Mouse (Mus musculus): ENCODE results near the gene Zfp467. TPM values are rescaled to one million over a fixed set of nuclear protein-coding genes. Genes with fewer than 3 reads are reported as not detected.

Gene Zfp467
- polyA plus RNA-seq, 1 experiment from 2014 or later, result 10.1 TPM

DNA sequence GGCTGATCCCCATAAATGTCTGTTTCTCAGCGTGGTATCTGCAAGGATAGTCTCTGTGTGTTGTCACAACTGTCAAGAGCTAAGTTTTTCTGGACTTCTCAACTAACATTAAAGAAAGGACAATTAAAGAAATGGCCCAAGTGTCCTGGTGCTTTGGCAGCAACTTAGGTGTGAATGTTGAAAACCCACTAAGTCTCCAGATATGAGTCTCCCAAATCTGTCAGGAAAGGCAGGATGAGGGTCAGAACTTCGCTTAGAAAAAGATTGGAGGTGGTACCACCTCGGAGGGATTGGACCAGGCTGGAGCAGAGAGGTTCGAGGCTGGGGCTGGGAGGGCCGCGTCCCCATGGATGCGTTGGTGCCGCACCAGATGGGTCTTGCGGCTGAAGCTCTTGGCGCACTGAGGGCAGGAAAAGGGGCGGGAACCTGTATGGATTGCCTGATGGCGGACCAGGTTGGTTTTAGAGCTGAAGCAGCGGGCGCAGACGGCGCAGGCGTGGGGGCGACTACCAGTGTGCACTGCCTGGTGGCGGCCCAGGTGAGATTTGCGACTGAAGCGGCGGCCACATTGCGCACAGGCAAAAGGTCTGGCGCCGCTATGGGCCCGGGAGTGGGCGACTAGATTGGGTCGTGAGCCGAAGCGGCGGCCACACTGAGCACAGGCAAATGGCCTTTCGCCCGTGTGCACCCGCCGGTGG, 7.8 kb downstream of the Zfp467 start:
- H3K27ac ChIP-seq (replicated peaks), result no peak overlapping the region; the same call in 1 of the 2 replicates
- DNase-seq (ENCODE audit: low spot score), result no peak
- WGBS, result 19% methylated on average over 35 of the region's 35 CpGs
- H3K4me3 ChIP-seq, result peak overlapping the region; percentile 50
- H3K4me1 ChIP-seq, result peaks cover 50% of the 10 kb centered on the region
- H3K36me3 ChIP-seq, result peaks cover 34% of the 10 kb centered on the region
- H3K27me3 ChIP-seq (ENCODE audit: low read depth, poor library complexity, severe bottlenecking), result peaks cover 67% of the 10 kb centered on the region
- H3K9me3 ChIP-seq (replicated peaks), result peaks cover 9% of the 10 kb centered on the region; the same call in 1 of the 2 replicates

DNA sequence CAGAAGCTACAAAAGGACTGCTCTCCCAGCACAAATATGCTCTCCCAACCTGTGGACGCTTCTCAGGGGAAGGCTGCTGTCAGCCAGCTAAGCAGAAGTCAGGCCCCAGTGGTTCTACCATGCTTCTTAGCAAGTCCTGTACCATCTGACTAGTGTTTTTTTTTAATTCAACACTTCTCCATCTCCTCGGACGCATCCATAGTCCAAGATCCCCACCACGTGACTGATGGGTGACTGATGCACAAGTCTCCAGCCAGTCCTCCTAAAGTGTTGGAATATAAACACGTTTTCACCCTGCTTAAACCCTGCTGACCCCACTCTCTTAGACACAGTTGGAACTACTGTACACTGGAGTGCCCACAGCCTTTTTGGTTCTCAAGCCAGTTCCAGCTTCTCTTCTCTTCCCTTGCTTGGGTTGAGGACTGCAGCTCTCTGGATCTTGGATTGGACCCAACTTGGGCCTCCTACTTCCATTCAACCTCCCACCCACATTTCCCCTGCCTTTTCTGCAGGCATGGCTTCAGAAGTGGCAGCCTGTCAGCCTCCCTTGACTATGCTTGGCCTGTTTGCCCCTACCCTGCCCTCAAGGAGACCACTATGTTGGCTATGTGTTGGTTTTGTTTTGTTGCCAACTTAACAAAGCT, 9.8 kb downstream of the Zfp467 start:
- no peak overlapping the region for H3K4me3 ChIP-seq
- DNase-seq (ENCODE audit: low spot score), result no peak
- H3K4me1 ChIP-seq, result peaks cover 48% of the 10 kb centered on the region
- H3K27me3 ChIP-seq (ENCODE audit: low read depth, poor library complexity, severe bottlenecking), result peaks cover 61% of the 10 kb centered on the region
- peaks cover 17% of the 10 kb centered on the region for H3K36me3 ChIP-seq
- H3K27ac ChIP-seq (replicated peaks), result no peak overlapping the region
- WGBS, result 83% methylated on average over 5 of the region's 5 CpGs
- no peaks in the 10 kb centered on the region for H3K9me3 ChIP-seq (replicated peaks)

DNA sequence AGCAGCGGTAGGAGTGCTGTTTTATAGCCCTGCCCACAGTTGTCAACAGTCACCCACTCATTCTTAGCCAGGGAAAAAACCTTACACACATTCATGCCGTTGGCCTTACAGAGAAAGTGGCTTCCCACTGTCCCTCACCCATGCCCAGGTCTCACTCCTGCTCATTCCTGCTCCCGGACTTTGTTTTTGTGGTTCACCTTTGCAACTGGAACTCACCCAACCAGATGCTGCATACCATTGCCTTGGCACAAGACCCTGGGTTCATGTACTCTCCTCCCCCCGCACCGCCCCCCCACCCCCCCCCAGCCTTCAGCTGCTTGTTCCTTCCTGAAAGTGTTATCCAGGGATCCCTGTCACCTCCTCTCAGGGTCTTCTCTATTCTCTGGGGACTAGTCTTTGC, 10.5 kb downstream of the Zfp467 start:
- Histone ChIP-seq H3K36me3 (peaks cover 17% of the 10 kb centered on the region), H3K4me1 (peaks cover 41% of the 10 kb centered on the region), H3K9me3 (replicated peaks) (no peaks in the 10 kb centered on the region), H3K27me3 (ENCODE audit: low read depth, poor library complexity, severe bottlenecking) (peaks cover 54% of the 10 kb centered on the region), H3K4me3 (no peak overlapping the region), H3K27ac (replicated peaks) (no peak overlapping the region)
- WGBS, result 71% methylated on average over 5 of the region's 5 CpGs
- no peak for DNase-seq (ENCODE audit: low spot score)

DNA sequence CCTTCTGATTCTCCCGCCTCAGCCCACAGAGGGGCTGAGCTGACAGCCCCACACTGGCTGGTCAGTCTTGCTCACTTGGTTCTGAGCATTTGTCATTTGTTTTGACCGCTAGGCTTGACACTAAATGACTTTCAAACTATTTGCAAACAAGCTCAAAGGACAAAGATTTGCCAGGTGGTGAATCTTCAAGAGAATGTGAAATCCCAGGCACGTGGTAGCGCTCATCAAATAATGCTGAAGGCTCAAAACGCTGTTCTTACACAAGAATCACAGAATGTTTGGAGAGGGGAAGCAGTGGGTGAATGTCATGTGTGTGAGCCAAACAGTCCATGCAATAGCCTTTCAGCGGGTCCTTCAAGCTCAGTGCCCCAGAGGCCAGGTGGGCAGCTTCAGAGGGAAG, 11.0 kb downstream of the Zfp467 start:
- WGBS, result 61% methylated on average over 6 of the region's 6 CpGs
- Histone ChIP-seq H3K9me3 (replicated peaks) (no peaks in the 10 kb centered on the region), H3K27me3 (ENCODE audit: low read depth, poor library complexity, severe bottlenecking) (peaks cover 49% of the 10 kb centered on the region), H3K36me3 (peaks cover 17% of the 10 kb centered on the region), H3K27ac (replicated peaks) (no peak overlapping the region), H3K4me1 (peaks cover 36% of the 10 kb centered on the region), H3K4me3 (no peak overlapping the region)
- no peak for DNase-seq (ENCODE audit: low spot score)

DNA sequence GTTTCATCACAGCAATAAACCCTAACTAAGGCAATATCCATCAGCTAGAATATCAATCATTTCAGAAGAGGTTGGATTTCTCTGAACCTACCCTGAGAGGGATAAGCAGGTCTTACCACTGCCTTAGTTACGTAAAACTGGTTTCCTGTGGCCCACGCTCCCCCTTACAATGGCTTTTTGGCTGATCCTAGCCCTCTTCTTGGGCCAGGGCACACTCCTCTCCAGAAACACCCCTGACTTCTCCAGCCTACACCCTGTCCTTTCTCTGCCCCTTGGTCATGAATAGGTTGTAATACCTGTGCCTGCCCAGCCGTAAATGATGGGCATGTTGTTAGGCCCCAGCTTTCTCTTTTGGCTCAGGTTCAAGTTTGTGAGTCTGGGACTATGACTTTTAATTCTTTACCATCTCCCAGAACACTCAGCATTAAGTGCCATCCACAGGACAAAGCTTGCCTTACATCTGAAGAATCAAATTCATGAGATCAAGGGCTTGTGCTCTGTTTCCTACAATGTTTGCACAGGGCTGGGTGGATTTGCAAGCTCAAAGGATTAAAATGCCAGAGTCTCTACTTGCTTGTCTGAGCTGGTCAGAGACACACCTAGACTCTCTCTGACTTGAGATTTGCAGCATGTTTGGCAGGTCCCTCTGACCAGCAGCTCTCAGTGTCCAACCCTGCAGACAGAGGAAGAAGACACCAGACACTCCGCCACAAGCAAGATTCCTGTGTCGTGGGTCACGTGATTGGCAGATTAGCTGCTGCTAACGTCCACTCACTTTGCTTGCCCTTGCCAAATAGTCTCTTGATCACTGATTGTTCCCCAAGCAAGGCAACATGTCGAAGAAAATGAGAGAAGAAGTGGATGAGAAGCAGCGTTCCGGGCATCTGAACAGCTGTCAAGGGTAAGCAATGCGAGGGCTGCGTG, 12.5 kb downstream of the Zfp467 start:
- H3K36me3 ChIP-seq, result peaks cover 12% of the 10 kb centered on the region
- no peak overlapping the region for H3K27ac ChIP-seq (replicated peaks)
- H3K4me3 ChIP-seq, result no peak overlapping the region
- H3K4me1 ChIP-seq, result peaks cover 21% of the 10 kb centered on the region
- WGBS, result 64% methylated on average over 12 of the region's 12 CpGs
- peaks cover 34% of the 10 kb centered on the region for H3K27me3 ChIP-seq (ENCODE audit: low read depth, poor library complexity, severe bottlenecking)
- DNase-seq (ENCODE audit: low spot score), result no peak
- H3K9me3 ChIP-seq (replicated peaks), result no peaks in the 10 kb centered on the region

DNA sequence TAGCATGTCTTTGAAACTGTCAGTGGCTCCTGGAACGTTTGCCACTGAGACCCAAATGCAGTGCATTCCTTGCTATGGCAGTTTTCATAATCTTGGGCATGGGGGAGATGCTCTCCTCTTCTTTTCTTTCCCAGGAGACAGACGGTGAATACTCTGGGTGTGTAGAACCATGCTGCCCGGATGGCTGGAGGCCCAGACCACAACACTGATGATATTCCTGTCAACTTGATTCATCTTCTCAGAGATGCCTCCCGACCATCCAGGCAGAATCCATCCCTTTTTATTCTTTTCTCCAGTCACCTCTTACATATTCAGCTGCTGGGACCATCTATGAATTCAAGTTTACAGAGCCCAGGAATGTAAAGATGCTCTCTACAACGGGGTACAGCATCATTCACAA, 14.9 kb downstream of the Zfp467 start:
- 80% methylated on average over 5 of the region's 5 CpGs for WGBS
- no peak for DNase-seq (ENCODE audit: low spot score)
- no peak overlapping the region for H3K4me3 ChIP-seq
- no peaks in the 10 kb centered on the region for H3K36me3 ChIP-seq
- H3K27me3 ChIP-seq (ENCODE audit: low read depth, poor library complexity, severe bottlenecking), result peaks cover 10% of the 10 kb centered on the region
- H3K27ac ChIP-seq (replicated peaks), result no peak overlapping the region
- no peaks in the 10 kb centered on the region for H3K9me3 ChIP-seq (replicated peaks)
- peaks cover 18% of the 10 kb centered on the region for H3K4me1 ChIP-seq

DNA sequence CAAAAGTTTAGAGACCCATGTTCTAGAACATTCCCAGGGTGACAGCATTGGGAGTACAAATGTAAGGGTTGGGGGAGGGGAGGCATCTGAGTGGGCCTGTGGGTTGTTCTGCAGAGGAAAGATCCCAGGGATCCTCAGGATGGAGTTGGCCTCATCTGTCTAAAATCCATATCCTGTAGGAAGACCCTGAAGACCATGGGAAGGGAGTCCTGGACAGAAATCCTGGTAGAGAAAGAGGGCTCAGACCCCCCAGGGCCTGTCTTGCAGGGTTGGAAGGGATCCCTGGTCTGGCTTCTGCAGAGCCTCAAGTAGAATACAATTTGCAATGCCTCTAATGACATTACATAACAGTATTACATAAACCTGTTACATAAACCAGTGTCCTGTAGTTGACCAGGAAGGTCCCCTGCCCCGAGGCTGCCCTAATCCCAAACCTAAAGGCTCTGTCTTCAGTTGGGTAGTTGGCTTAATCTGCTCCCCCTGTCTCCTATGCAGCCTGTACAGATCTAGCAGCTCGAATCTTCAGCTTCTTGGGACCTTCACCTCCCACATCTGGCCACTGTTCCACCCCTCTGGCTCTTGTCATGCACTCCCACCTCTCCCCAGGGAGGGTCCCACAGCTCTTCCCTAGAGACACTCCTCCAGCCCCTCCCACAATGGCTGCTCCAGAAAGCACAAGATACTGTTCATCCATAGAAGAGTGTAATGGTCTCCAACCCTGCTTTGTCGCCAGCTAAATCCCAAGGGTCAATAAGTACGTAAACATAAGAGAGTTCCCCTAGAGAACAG, 16.7 kb downstream of the Zfp467 start:
- Histone ChIP-seq H3K9me3 (replicated peaks) (no peaks in the 10 kb centered on the region), H3K4me1 (peaks cover 13% of the 10 kb centered on the region), H3K36me3 (no peaks in the 10 kb centered on the region), H3K27me3 (ENCODE audit: low read depth, poor library complexity, severe bottlenecking) (no peaks in the 10 kb centered on the region), H3K4me3 (no peak overlapping the region), H3K27ac (replicated peaks) (no peak overlapping the region)
- WGBS, result 69% methylated on average over 4 of the region's 4 CpGs
- DNase-seq (ENCODE audit: low spot score), result no peak

DNA sequence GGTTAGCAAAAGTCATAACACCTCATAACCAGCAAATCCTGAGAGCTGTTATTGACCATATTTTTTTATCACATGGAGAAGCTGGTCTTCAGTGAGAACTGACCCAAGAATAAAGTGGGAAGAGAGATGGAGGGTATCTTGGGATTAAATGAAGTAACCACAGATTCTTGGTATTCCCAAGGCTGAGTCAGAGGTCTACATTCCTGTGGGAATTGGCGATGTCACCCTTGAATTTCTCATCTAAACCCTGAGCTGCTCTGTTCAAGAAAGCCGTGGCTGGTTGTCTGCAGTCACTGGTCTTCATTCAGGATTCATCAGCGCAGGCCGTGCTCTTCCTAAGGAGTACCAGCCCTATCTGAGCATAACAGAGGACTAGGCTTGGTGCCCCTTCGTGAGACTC, 18.7 kb downstream of the Zfp467 start:
- 80% methylated on average over 5 of the region's 5 CpGs for WGBS

DNA sequence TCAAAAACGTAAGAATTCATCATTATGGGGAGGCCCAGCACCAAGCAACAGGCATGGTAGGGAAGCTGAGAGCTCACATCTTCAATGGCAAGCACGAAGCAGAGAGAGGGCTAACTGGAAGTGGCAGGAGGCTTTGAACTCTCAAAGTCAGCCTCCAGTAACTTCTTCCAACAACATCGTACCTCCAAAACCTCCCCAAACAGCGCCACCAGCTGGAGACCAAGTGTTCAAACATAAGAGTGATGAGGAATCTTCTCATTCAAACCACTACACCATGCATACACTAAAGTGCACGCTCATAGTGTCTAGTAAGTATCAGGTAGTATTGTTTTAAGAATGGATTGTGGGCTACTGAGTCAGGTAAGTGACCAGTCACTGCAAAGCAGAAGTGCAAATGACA, 21.6 kb downstream of the Zfp467 start:
- Histone ChIP-seq H3K4me3 (no peak overlapping the region), H3K4me1 (peaks cover 10% of the 10 kb centered on the region; the same call in 1 of the 2 replicates), H3K27ac (replicated peaks) (no peak overlapping the region), H3K9me3 (replicated peaks) (no peaks in the 10 kb centered on the region), H3K36me3 (0 out of 2 replicates have a peak, but pooled peaks cover under 1% of the 10 kb centered on the region), H3K27me3 (ENCODE audit: low read depth, poor library complexity, severe bottlenecking) (no peaks in the 10 kb centered on the region)
- 69% methylated on average over 5 of the region's 5 CpGs for WGBS
- no peak for DNase-seq (ENCODE audit: low spot score)

More for the DNA sequence above, 18.7 kb downstream of the Zfp467 start:
- H3K27ac ChIP-seq (replicated peaks), result no peak overlapping the region
- no peaks in the 10 kb centered on the region for H3K9me3 ChIP-seq (replicated peaks)
- no peaks in the 10 kb centered on the region for H3K36me3 ChIP-seq
- no peak overlapping the region for H3K4me3 ChIP-seq
- H3K27me3 ChIP-seq (ENCODE audit: low read depth, poor library complexity, severe bottlenecking), result no peaks in the 10 kb centered on the region
- DNase-seq (ENCODE audit: low spot score), result no peak
- no peaks in the 10 kb centered on the region for H3K4me1 ChIP-seq

DNA sequence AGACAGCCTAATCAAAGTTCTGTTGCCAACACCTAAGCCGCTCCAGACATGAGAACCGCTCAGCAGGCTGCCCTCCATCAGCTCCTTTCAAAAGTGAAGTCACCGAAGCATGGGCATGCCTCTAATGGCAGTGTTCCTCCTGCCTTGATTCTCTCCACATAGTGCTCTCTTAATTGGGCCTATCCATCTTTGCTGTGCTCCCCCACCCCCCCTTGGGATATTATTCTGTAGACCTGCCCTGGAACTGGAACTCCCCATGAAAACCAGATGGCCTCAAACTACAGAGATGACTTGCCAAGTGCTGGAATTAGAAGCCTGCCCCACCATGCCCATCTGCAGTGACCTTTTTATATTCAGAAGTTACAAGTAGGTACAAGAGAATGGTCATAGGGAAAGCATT, 22.3 kb downstream of the Zfp467 start:
- no peaks in the 10 kb centered on the region for H3K27me3 ChIP-seq (ENCODE audit: low read depth, poor library complexity, severe bottlenecking)
- H3K36me3 ChIP-seq, result peaks cover 8% of the 10 kb centered on the region; the same call in 1 of the 2 replicates
- no peak overlapping the region for H3K27ac ChIP-seq (replicated peaks)

DNA sequence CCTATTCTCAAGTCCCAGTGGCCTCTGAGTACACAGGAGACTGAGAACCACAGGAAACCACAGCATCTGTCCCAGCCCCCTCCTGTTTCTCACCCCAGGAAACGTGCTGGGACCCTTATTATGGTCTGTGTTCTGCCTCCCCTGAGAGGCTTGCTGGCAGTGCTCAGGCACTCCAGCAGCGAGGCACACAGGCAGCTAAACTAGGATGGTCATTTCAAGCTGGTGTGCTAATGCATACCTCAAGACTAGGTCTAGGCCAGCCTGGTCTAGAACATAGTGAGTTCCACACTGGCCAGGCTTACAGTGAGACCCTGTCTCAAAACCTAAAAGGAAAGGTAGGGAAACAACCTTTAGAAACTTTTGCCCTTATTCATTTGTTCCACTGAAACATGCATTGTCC, 25.0 kb downstream of the Zfp467 start:
- WGBS, result 36% methylated on average over 2 of the region's 2 CpGs

More for the DNA sequence above, 22.3 kb downstream of the Zfp467 start:
- H3K4me3 ChIP-seq, result no peak overlapping the region
- H3K9me3 ChIP-seq (replicated peaks), result no peaks in the 10 kb centered on the region
- 77% methylated on average over 3 of the region's 3 CpGs for WGBS
- no peak for DNase-seq (ENCODE audit: low spot score)
- peaks cover 10% of the 10 kb centered on the region; the same call in 1 of the 2 replicates for H3K4me1 ChIP-seq

DNA sequence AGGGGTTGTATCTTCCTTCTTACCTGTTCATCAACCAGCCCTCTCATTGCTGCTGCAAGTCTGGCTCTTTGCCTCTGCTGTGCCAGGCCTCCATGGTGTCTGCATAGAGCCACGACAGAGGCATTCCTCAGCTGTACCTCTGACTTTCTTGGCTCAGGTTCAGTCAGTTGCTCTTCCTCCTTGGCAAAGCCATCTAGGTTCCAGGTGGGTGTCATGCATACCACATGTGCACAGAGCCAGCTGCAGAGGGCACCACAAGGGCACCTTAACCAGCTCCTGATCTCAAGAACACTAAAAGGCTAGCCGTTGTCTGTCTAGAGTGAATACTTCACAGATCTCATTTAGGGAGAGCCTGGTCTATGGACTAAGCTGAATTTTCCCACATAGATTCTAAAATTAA, 29.1 kb downstream of the Zfp467 start:
- DNase-seq (ENCODE audit: low spot score), result no peak
- peaks cover 10% of the 10 kb centered on the region; the same call in 1 of the 2 replicates for H3K4me1 ChIP-seq
- H3K27ac ChIP-seq (replicated peaks), result no peak overlapping the region
- H3K9me3 ChIP-seq (replicated peaks), result no peaks in the 10 kb centered on the region
- WGBS, result 90% methylated on average over 2 of the region's 2 CpGs
- H3K36me3 ChIP-seq, result peaks cover 76% of the 10 kb centered on the region
- no peak overlapping the region for H3K4me3 ChIP-seq
- H3K27me3 ChIP-seq (ENCODE audit: low read depth, poor library complexity, severe bottlenecking), result no peaks in the 10 kb centered on the region

More for the DNA sequence above, 25.0 kb downstream of the Zfp467 start:
- Histone ChIP-seq H3K4me3 (no peak overlapping the region), H3K27ac (replicated peaks) (no peak overlapping the region), H3K9me3 (replicated peaks) (no peaks in the 10 kb centered on the region), H3K36me3 (peaks cover 34% of the 10 kb centered on the region), H3K27me3 (ENCODE audit: low read depth, poor library complexity, severe bottlenecking) (no peaks in the 10 kb centered on the region), H3K4me1 (peaks cover 10% of the 10 kb centered on the region; the same call in 1 of the 2 replicates)
- DNase-seq (ENCODE audit: low spot score), result no peak
